Mouse (Mus musculus) liver, embryonic 12.5 days (tissue): ENCODE measurements around the gene Grb2. TPM values are rescaled to one million over a fixed set of nuclear protein-coding genes. Genes with fewer than 3 reads are reported as not detected.

Experiments
- ATAC-seq: fragments of 200-750 bp; cut with Nextera tagmentation; 2 replicates; pipeline ENCODE4 v1.8.0; 2017; ENCODE audit warnings: moderate number of reproducible peaks, mild to moderate bottlenecking, moderate library complexity
- H3K27ac ChIP-seq: fragments of 300-500 bp; sonication (generic); 2 replicates; pipeline ENCODE4 v1.5.1; 2016; ENCODE audit warnings: mild to moderate bottlenecking
- H3K27me3 ChIP-seq: fragments of 300-500 bp; sonication (generic); replicated peaks from 2 replicates; pipeline ENCODE4 v1.6.1; 2016; ENCODE audit warnings: mild to moderate bottlenecking, moderate library complexity
- H3K36me3 ChIP-seq: fragments of 300-500 bp; sonication (generic); 2 replicates; pipeline ENCODE4 v1.6.1; 2016; ENCODE audit warnings: mild to moderate bottlenecking, moderate library complexity
- H3K4me1 ChIP-seq: fragments of 300-500 bp; sonication (generic); 2 replicates; pipeline ENCODE4 v1.6.1; 2016
- H3K4me2 ChIP-seq: fragments of 300-500 bp; sonication (generic); 2 replicates; pipeline ENCODE4 v1.6.1; 2016; ENCODE audit warnings: mild to moderate bottlenecking, moderate library complexity
- H3K4me3 ChIP-seq: fragments of 300-500 bp; sonication (generic); 2 replicates; pipeline ENCODE4 v1.5.1; 2016; ENCODE audit warnings: mild to moderate bottlenecking, moderate library complexity
- H3K9ac ChIP-seq: fragments of 300-500 bp; sonication (generic); 2 replicates; pipeline ENCODE4 v1.6.1; 2016; ENCODE audit warnings: mild to moderate bottlenecking, moderate library complexity
- H3K9me3 ChIP-seq: fragments of 300-500 bp; sonication (generic); replicated peaks from 2 replicates; pipeline ENCODE4 v1.6.1; 2016; ENCODE audit warnings: mild to moderate bottlenecking, moderate library complexity
- WGBS: fragments of 180-500 bp; shearing (Covaris S2); methylation state at CpG from one replicate; pipeline ENCODE4 v1.1.7; 2016; ENCODE audit not compliant: insufficient replicate concordance; 5-methylcytosine and 5-hydroxymethylcytosine counted together
- polyA plus RNA-seq: library from polyadenylated mRNA; unstranded; fragments of >200 nt; fragmentation: Nextera tagmentation; extraction: Ambion mirVana; gene quantifications from 2 replicates; pipeline ENCODE4 v1.2.1, GENCODE M21; 2016

The Grb2 gene
- polyA plus RNA-seq, 1 experiment from 2014 or later, result 78.6 TPM

GRCm38 (mm10) chr11:115709829-115710559 lies 1.6 kb upstream of the Grb2 start:
- Histone ChIP-seq H3K4me2 (peak overlapping the region; percentile 95), H3K9me3 (no peaks in the 10 kb centered on the region), H3K27ac (peak overlapping the region; percentile 97), H3K27me3 (no peaks in the 10 kb centered on the region), H3K4me3 (peak overlapping the region; percentile 99; the same call in 1 of the 2 replicates), H3K36me3 (no peaks in the 10 kb centered on the region), H3K4me1 (peaks cover 72% of the 10 kb centered on the region), H3K9ac (peak overlapping the region; percentile 74; the same call in 1 of the 2 replicates)
- ATAC-seq, result no peak
- 58% methylated on average over 6 of the region's 6 CpGs for WGBS

- peaks cover 74% of the 10 kb centered on the region for H3K4me1 ChIP-seq
These were observed 795 bp upstream of the Grb2 start for GRCm38 (mm10) chr11:115708956-115709828.

GRCm38 (mm10) chr11:115707313-115708208 lies 836 bp downstream of the Grb2 start:
- peak overlapping the region; percentile 97 for H3K27ac ChIP-seq
- peak; percentile 24; the same call in 1 of the 2 replicates for ATAC-seq
- H3K4me1 ChIP-seq, result peaks cover 66% of the 10 kb centered on the region
- 1% methylated on average over 36 of the region's 44 CpGs for WGBS
- peak overlapping the region; percentile 95 for H3K4me2 ChIP-seq
- peak overlapping the region; percentile 99 for H3K4me3 ChIP-seq
- peak overlapping the region; percentile 100 for H3K9ac ChIP-seq
- H3K9me3 ChIP-seq, result 0 out of 2 replicates have a peak, but pooled peaks cover 3% of the 10 kb centered on the region
- peaks cover 5% of the 10 kb centered on the region; the same call in 1 of the 2 replicates for H3K36me3 ChIP-seq
- no peaks in the 10 kb centered on the region for H3K27me3 ChIP-seq

More at GRCm38 (mm10) chr11:115708956-115709828, 795 bp upstream of the Grb2 start:
- Histone ChIP-seq H3K27ac (peak overlapping the region; percentile 97), H3K4me3 (peak overlapping the region; percentile 99), H3K4me2 (peak overlapping the region; percentile 95), H3K9ac (peak overlapping the region; percentile 74), H3K36me3 (no peaks in the 10 kb centered on the region; the same call in 1 of the 2 replicates), H3K27me3 (no peaks in the 10 kb centered on the region), H3K9me3 (no peaks in the 10 kb centered on the region)
- WGBS, result 2% methylated on average over 23 of the region's 23 CpGs
- ATAC-seq, result peak; percentile 48

GRCm38 (mm10) chr11:115706584-115706983 lies 1.8 kb downstream of the Grb2 start:
- Histone ChIP-seq H3K4me3 (peak overlapping the region; percentile 99), H3K4me2 (peak overlapping the region; percentile 95), H3K27ac (peak overlapping the region; percentile 97; the same call in 1 of the 2 replicates), H3K9ac (peak overlapping the region; percentile 100), H3K9me3 (0 out of 2 replicates have a peak, but pooled peaks cover 3% of the 10 kb centered on the region), H3K27me3 (no peaks in the 10 kb centered on the region), H3K4me1 (peaks cover 63% of the 10 kb centered on the region), H3K36me3 (peaks cover 5% of the 10 kb centered on the region; the same call in 1 of the 2 replicates)
- 87% methylated on average over 10 of the region's 10 CpGs for WGBS
- no peak for ATAC-seq

- Histone ChIP-seq H3K4me2 (peak overlapping the region; percentile 32), H3K9me3 (0 out of 2 replicates have a peak, but pooled peaks cover 3% of the 10 kb centered on the region), H3K36me3 (peaks cover 5% of the 10 kb centered on the region; the same call in 1 of the 2 replicates), H3K9ac (no peak overlapping the region), H3K27me3 (no peaks in the 10 kb centered on the region), H3K4me1 (peaks cover 64% of the 10 kb centered on the region), H3K27ac (peak overlapping the region; percentile 45; the same call in 1 of the 2 replicates), H3K4me3 (no peak overlapping the region)
- ATAC-seq, result no peak
- 47% methylated on average over 2 of the region's 2 CpGs for WGBS
These were observed 2.8 kb downstream of the Grb2 start for GRCm38 (mm10) chr11:115705561-115705960.

- ATAC-seq, result no peak
- Histone ChIP-seq H3K27ac (no peak overlapping the region), H3K4me3 (no peak overlapping the region), H3K9me3 (0 out of 2 replicates have a peak, but pooled peaks cover 3% of the 10 kb centered on the region), H3K4me1 (peaks cover 66% of the 10 kb centered on the region), H3K9ac (no peak overlapping the region), H3K36me3 (peaks cover 5% of the 10 kb centered on the region; the same call in 1 of the 2 replicates), H3K27me3 (no peaks in the 10 kb centered on the region), H3K4me2 (no peak overlapping the region)
- WGBS, result 68% methylated on average over 10 of the region's 10 CpGs
These were observed 3.7 kb downstream of the Grb2 start for GRCm38 (mm10) chr11:115704648-115705047.

- 0 out of 2 replicates have a peak, but pooled peaks cover 3% of the 10 kb centered on the region for H3K9me3 ChIP-seq
- H3K36me3 ChIP-seq, result peaks cover 10% of the 10 kb centered on the region
- H3K27me3 ChIP-seq, result no peaks in the 10 kb centered on the region
- H3K4me2 ChIP-seq, result no peak overlapping the region
- ATAC-seq, result no peak
- no peak overlapping the region for H3K27ac ChIP-seq
- WGBS, result 81% methylated on average over 2 of the region's 2 CpGs
- no peak overlapping the region for H3K4me3 ChIP-seq
- no peak overlapping the region for H3K9ac ChIP-seq
- H3K4me1 ChIP-seq, result peaks cover 66% of the 10 kb centered on the region
These were observed 4.9 kb downstream of the Grb2 start for GRCm38 (mm10) chr11:115703466-115703865.

GRCm38 (mm10) chr11:115698986-115699728 lies 9.2 kb downstream of the Grb2 start:
- Histone ChIP-seq H3K27ac (peak overlapping the region; percentile 25; the same call in 1 of the 2 replicates), H3K9ac (peak overlapping the region; percentile 43), H3K4me2 (peak overlapping the region; percentile 69), H3K9me3 (0 out of 2 replicates have a peak, but pooled peaks cover 3% of the 10 kb centered on the region), H3K36me3 (peaks cover 39% of the 10 kb centered on the region), H3K4me1 (peaks cover 62% of the 10 kb centered on the region), H3K4me3 (peak overlapping the region; percentile 43), H3K27me3 (no peaks in the 10 kb centered on the region)
- peak; percentile 65 for ATAC-seq
- 29% methylated on average over 17 of the region's 17 CpGs for WGBS

- Histone ChIP-seq H3K4me1 (peaks cover 70% of the 10 kb centered on the region), H3K4me3 (no peak overlapping the region), H3K27ac (0 out of 2 replicates have a peak overlapping the region, but pooled peaks have one; percentile 38), H3K9ac (no peak overlapping the region), H3K9me3 (no peaks in the 10 kb centered on the region), H3K4me2 (no peak overlapping the region), H3K36me3 (peaks cover 34% of the 10 kb centered on the region), H3K27me3 (no peaks in the 10 kb centered on the region)
- no peak for ATAC-seq
- WGBS, result 75% methylated on average over 3 of the region's 3 CpGs
These were observed 10.7 kb downstream of the Grb2 start for GRCm38 (mm10) chr11:115697722-115698121.

- Histone ChIP-seq H3K4me2 (no peak overlapping the region), H3K9me3 (no peaks in the 10 kb centered on the region), H3K27ac (peak overlapping the region; percentile 38), H3K9ac (no peak overlapping the region), H3K36me3 (peaks cover 34% of the 10 kb centered on the region), H3K4me1 (peaks cover 71% of the 10 kb centered on the region), H3K4me3 (no peak overlapping the region), H3K27me3 (no peaks in the 10 kb centered on the region)
- no peak for ATAC-seq
- 71% methylated on average over 2 of the region's 2 CpGs for WGBS
These were observed 11.3 kb downstream of the Grb2 start for GRCm38 (mm10) chr11:115697091-115697490.
